Mouse (Mus musculus): ENCODE data around the gene Rtp3. TPM values are rescaled to one million over a fixed set of nuclear protein-coding genes. Genes with fewer than 3 reads are reported as not detected.

Rtp3 gene
- total RNA-seq, 1 experiment from 2014 or later, result 10.0 TPM

DNA sequence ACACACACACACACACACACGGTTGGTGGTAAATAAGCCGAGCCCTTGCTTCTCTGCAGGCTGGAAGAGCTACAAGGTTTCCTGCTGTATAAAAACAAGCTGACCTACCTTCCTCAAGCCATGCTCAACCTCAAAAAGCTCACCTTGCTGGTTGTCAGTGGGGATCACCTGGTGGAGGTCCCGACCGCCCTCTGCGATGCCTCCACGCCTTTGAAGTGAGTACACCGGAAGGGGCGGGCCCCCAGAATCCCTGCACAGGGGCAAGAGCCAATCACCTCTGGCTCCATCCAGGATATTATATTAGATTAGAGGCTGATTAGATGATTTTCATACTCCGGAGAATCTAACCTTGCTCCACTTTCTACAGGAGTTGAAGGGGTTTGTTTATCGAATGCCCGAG lies 11.0 kb downstream of the Rtp3 start:
- DNase-seq, result no peak

DNA sequence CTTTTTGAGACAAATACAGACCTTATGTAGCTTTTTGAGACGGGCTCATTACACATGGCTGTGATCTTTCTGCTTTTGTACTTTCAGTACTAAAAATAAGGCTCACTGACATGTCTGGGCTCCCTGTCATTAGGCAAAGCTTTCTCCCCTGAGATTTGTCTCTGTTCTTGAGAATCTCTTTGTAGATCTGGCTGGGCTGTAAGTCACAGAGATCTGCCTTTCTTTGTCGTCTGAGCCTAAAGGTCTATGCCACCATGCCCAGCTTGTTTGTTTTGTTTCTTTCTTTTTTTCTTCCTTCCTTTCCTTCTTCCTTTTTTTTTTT lies 24.5 kb downstream of the Rtp3 start:
- DNase-seq, result no peak

DNA sequence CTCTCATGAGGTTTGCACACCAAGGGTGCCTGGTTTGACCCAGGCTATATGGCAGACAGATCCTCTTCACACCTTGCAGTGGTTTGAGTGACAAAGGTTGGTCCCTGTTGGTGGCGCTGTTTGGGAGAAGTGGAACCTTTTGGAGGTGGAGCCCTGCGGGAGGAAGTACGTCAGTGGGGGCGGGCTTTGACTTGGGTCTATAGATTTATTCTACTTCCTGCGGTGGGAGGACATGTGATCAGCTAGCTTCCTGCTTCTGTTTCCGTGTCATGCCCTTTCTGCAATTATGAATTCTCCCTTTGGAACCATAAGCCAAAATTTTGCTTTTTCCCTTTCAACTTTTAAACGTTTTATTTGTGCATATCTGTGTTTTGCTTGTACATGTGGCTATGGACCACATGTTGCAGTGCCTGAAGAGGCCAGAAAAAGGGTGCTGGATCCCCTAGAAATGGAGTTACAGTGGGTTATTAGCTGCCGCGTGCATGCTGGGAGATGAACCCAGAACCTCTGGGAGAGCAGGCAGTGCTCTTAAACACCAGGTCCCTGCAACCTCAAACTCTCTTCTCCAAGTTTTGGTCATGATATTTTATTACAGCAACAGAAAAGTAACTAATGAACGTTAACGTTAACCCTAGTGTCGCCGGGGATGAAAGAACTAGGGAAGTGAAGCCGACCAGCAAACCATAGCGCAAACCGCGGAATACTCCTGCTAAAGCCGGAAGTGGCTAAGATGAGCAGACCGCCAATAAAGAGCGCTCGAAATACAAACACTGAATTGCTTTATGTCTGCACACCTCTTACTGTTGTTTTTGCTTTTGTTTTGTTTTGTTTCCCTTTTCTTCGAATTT lies 25.1 kb downstream of the Rtp3 start:
- DNase-seq, result no peak

DNA sequence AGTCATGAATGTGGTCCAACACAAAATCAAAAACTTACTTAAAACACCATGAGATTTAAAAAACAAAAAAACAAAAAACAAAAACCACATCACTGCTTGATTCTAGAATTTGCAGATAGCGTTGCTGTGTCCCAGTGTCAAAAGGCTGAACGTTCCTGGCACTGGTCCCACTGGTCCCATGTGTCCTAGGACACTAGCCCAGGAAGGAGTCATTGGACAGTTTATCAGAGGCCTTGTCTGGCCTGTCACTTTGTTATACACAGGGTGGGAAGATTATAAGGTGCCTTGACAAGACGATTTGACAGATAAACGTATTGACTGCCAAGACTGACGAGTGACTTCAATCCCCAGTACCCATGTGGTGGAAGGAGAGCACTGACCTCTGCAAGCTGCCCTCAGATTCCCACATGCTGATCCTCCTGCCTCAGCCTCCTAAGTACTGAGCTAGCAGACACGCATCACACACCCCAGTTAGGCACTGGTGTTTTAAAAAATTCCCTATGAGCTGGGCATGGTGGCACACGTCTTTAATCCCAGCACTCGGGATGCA lies 26.7 kb downstream of the Rtp3 start:
- DNase-seq, result peak; percentile 32

DNA sequence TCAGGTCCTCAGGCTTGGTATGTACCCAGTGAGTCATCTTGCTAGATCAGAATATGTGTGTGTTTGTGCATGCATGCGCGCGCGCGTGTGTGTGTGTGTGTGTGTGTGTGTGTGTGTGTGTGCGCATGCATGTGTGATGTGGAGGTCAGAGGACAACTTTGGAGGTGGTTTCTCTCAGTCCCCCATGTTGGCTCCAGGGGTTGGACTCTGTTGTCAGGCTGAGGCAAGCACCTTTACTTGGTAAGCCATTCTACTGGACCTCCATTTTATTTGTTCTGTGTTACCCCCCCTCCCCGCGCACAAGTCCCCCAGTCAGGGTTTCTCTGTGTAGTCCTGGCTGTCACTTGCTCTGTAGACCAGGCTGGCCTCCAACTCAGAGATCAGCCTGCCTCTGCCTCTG lies 29.0 kb downstream of the Rtp3 start:
- no peak for DNase-seq

DNA sequence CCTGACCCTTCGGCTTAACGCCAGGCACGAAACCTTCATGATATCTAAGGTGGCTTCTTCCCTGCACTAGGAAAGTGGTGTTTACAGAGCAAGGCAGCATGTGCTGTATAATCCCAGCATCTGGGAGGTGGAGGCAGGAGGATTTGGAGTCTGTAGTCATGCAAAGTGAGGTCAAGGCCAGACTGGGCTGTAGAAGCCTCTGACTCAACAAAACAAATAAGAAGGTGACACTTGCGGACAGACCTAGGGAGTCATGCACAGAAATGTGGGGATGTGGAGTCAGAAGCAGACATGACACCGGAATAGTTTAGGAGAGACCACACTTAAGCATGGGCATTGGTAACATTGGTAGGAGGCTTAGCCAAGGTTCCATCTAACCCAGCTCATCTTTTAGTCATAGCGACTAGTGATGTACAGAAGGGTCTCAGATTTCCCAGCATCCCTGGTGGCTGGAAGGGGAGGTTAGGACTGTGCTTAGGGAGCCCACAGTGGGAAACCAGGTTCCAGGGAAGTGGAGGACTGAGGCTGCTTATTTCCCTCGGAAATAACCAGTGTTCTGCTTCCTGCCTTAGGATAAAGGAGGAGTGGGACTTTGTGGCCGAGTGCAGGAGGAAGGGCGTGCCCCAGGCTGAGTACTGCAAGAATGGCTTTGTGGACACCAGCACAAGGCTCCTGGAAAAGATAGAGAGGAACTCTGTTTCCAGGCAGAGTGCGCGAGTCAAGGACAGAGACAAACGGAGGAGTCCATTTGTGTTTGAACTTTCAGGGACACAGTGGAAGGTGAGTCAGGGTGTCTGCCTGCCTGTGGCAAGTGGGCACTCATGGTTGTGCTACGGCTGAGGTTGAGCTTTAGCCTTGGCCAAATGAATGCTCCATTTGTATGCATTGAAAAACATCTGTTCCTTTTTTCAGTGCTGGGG lies 29.9 kb downstream of the Rtp3 start:
- DNase-seq, result peak; percentile 71

DNA sequence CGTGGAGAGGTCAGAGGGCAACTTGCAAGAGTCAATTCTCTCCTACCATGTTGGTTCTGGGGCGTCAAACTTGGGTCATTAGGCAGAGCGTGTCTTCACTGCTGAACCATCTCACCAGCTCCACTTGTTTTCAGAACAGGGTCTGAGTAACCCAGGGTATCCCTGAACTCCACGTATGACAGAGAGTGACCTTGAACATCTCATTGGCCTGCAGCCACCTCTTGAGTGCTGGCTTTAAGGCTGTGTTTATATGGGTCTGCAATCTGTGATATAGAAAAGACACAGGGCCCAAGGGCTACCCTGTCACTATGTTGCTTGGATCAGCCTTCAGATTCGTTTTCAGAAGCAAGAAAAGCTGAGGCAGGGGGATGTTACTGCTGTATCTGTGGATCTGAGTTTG lies 30.7 kb downstream of the Rtp3 start:
- no peak for DNase-seq

DNA sequence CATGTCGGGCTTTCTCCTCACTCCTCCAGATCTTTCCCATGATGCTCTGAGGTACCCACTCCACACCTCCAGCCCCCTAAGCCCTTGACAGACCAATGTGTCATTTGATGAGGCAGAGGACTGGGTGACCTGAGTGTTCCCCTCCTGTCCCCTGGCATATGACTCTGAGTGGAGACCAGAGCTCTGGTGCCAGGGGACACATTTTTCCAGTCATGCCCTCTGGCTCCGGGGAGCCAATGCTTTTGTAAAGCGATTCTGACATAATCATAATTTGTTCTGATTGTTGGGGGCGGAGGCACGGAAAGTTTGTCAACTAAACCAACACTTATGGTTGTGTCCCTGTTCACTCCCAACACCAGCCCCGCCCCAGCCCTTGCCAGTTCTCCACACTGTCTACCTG lies 34.4 kb downstream of the Rtp3 start:
- DNase-seq, result no peak

DNA sequence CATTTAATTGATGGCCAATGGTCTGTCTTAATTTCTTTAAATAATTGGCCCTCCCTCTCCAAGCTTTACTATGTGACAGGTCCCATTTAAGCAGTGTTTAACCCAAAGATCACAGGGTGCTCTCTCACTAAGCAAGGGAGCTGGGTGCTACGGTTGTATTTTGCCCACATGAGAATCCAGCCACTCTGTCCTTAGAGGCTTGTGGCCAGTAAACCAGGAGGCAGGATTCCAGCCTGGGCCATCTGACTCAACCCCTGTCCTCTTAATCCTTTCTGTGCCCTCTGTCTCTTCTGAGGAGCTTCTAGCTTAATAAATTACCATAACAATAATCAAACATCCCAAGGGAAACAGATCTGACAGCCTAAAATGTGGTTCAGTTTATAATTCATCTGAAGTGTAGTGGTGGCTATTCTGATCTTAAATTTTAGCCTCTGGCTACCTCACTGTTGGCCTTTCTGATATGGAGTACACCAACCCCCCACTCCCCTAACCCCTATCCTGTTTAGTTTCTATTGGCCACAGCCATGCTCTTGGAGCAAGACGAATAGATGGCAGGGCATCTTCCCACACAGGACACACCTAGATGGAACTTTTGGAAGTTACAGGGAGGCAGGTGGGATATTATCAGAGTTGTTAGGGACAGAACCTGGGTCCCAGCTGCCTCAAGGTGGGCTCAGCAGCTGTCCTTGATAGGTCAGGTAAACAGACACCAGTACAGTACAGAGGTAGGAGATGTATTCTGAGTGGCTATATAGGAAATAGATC lies 35.5 kb downstream of the Rtp3 start:
- DNase-seq, result no peak

DNA sequence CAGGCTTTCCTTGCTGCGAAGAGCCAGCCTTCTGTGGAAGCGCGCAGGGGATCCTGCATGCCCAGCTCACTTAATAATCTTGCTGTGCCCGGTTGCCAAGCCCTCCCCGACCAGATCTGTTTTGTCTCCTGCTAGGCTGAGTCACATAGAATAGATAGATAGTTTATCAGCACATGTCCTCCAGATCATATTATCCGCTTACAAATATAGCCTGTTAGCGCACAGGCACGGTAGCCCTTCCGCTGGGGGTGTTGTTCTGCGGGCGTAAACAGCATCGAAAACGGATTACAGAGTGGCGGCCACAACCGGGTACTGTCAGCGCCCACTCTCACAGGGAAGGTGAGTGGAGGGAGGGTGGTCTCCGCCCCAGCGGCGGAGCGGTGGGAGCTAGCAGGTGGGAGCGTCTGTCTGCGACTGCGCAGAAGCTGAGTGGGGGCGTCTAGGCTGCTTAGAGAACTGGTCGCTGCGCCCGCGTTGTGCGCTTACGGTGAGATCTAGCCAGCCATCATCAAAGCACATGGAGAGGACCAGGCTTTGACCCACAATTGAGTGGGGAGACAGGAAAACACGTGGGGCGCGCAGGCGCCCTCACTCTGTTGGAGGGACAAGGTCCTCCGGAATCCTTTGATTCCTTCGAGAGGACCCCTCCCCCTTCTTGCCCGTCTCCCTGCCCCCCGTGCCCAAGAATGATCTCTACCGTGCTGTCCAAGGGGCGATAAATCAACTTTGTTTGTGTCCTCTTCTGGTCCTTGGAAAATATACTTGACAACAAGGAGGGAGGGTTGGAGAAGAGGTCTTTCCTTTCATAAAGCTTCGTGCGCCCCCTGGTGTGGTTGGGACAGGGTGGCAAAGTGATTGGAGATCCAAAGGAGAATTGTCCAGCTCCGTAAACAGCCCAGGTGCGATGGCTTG lies 36.6 kb downstream of the Rtp3 start:
- DNase-seq, result peak; percentile 86

DNA sequence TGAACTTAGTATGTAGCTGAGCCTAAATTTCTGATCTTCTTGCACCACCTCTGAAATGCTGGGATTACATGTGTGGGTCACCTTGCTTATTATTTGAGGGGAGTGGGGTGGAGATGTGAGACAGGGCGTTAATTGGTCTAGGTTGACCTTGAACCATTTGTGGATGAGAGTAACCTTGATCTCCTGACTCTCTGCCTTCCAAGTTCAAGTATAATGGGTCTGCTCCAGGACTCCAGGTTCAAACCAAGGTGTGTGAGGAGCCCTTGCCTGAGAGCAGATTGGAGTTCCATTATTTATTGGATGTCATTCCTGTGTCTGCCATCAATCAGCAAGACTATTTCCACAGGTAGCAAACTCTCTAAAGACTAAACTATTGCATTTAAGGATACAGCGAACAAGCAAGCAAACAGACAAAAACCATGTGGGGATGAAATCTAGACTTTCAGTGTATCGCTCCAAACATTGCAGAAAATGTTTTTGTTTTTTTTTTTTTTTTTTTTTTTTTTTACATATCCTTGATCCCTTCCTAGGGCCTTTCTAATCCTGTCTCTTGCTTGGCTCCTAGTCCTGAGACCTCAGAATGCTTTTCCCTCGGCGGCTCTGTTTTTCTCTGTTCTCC lies 37.3 kb downstream of the Rtp3 start:
- DNase-seq, result no peak

DNA sequence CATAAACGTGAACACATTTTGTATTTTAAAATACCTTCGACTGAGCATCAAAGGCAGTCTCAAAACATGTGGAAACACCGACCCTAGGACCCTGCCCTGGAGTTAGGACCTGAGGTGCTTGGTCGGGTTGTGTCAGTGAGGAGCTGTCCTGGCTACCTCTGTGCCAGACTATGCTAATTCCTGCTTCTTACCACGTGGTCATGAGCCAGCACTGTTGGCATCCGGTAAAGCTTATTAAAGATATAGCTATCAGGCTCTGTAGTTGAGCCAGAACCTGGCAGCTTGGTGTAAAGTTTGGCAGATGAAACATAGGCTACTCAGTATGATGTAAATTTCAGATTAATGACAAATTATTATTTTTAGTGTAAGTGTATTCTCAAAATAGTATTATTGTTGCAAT lies 38.0 kb downstream of the Rtp3 start:
- DNase-seq, result no peak

DNA sequence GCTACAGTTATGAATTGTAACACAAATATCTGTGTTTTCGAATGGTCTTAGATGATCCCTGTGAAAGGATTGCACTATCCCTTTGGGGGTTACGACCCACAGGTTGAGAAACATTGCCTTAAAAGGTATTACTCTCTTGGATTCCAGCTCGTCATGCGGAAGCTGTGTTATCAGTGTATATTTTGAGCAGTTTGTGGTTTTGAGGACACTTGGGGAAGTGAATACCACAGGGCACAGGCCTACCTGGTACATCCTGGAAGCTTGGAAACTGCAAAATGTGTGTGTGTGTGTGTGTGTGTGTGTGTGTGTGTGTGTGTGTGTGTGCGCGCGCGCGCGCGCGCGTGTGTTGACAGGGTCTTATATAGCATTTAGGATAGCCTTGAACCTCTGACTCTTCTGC lies 38.5 kb downstream of the Rtp3 start:
- no peak for DNase-seq

DNA sequence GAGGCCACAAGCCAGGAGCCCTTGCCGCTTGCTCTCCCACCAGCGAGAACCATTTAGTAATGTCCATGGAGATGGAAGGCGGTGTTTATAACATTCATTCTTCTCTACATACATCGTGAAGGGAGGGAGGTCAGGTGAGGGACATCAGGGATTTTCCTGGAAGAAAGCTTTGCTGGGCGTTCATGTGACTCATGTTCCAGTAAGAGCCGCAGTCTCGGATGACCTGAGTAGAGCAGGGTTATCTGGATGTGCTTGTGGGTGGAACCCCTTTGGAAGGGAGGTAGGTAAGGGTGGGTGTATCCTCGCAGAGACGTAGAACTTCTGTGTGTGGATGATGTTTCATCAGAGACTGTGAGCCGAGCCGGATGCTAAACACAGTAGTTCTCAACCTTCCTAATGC lies 39.0 kb downstream of the Rtp3 start, which contains the start of gene Lrrc2:
Gene Lrrc2 (plus strand): TSS at position 149 of the 400 bp plus-strand sequence.
- no peak for DNase-seq

DNA sequence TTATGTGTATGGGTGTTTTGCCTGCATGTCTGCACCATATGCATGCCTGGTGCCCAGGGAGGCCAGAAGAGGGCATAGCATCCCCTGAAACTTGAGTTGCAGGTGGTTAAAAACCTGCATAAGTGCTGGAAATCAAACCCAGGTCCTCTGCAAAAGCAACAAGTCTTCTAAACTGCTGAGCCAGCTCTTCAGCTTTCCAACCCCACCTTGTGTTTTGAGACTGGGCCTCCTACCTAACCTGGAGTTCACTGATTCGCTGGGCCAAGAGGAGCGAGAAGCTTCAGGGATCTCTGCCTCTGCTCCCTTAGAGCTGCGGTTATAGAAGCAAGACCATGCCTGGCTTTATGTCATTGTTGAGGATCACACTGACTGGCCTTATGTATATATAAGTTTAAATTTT lies 40.3 kb downstream of the Rtp3 start:
- no peak for DNase-seq

DNA sequence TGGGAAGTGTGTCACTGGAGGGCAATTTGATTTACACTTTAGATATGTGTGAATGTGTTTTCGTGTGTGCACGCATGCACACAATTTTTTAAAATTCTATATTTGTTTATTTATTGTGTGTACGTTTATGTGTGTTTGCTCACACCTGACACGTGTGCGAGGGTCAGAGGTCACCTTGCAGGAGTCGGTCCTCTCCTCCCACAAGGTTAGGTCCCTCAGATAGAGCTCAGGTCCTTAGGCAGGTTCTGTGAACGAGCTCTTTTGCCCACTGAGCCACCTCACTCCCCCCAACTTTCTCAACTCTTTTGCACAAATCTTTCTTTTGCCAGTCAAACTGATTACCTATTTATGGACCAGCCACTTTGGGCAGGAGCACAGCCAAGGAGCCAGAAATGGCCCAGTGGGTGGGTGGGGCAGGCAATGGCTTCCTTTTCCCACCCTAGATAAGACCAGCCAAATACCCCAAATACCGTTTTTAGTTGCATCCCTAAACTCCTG lies 41.5 kb downstream of the Rtp3 start:
- no peak for DNase-seq

DNA sequence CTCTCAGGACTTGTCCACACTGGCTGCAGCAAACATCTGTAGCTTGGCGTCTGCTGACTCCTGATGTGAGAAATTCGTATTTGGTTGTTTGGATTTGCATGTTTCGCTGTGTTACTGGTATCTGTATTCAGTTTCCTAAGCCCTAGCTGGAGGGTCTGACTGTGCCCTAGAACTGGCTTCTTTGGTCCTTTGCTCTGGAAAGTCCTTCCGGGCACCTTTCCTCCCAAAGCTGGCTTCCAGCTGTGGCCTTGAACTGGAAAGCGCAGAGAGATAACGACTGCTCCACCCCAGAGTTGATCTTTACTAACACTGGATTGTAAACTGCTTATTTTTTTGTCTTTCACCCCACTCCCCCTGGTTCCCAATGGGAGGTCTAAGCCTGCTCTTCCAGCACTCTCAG lies 42.5 kb downstream of the Rtp3 start:
- DNase-seq, result no peak

DNA sequence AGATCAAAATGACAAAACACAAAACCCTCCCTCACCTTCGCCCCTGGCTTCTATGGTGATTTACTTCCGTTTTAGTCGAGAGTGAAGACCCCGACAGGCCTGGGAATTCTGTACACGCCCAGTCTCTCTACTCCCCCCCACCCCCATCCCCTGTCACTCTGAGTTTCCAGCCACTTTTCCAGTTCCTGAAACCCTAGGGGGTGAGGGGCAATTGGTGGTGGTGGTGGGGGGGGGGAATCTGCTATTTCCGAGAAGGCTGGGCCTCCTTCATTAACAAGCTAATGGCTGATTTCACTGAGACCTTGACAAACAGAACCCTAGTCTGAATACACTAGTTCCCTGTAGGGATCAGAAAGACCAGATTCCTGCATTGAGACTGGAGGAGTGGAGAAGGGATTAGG lies 43.1 kb downstream of the Rtp3 start:
- DNase-seq, result no peak

DNA sequence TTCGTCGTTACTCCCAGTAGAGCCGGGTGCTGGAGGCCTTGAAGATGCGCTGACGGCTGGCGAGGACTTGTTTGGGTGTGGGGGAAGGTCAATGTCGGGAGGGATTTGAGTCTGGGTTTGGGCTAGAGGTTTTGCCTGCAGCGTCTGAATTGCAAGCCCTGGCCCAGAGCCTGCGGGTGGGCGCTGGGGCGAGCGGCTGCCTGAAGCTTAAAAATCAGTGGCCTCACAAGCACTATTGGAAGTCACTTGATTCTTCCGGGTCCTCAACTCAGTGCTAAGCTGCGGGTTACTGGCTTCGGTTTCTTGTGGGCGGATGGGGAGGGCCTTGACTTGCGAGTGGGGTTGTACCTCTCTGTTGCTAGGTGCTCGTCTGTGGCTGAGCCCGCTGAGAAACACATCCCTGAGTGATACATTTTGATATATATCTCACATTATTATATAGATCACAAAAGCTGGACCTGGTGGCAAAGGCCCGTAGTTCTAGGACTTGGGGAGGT lies 43.8 kb downstream of the Rtp3 start:
- DNase-seq, result peak; percentile 36

DNA sequence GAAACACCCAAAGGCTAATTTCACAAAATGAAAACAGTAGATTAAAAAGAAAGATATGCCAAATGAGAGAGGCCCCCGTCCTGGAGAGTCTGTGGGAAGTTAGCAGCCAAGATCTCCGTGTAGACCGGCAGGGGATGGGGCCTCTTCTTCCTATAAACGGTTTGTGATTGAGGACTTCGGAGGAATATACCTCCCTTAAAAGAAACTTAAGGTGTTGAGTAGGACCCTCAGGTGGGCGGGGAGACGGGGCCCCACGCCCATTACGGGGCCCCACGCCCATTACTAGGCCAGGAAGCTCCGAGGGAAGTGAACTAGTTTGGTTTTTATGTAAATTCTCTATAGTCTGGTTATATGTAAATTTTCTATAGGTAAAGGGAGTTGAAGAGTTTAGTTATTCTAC lies 44.5 kb downstream of the Rtp3 start, which contains the start of gene Tdgf1:
Gene Tdgf1 (minus strand): TSS at position 233 of the 400 bp plus-strand sequence.
- DNase-seq, result no peak

Data from adrenal gland, postnatal 14 days (tissue).